Mouse (Mus musculus) ES-Bruce4 (cell line): Measurements from ENCODE around the gene Ddit4. TPM values are rescaled to one million over a fixed set of nuclear protein-coding genes. Genes with fewer than 3 reads are reported as not detected.

Experiments used
- H3K27ac ChIP-seq: 2 replicates; pipeline ENCODE4 v1.5.1; 2012; ENCODE audit warnings: low read length, inconsistent platforms; ENCODE audit not compliant: insufficient read depth
- H3K27me3 ChIP-seq: 2 replicates; pipeline ENCODE4 v1.6.1; 2012; ENCODE audit warnings: mild to moderate bottlenecking, low read length, inconsistent platforms; ENCODE audit not compliant: control insufficient read depth, poor library complexity, insufficient read depth, severe bottlenecking
- H3K36me3 ChIP-seq: 2 replicates; pipeline ENCODE4 v1.6.1; 2012; ENCODE audit warnings: inconsistent platforms, mild to moderate bottlenecking, low read length, moderate library complexity; ENCODE audit not compliant: control insufficient read depth, poor library complexity, insufficient read depth, severe bottlenecking
- H3K4me1 ChIP-seq: one replicate; pipeline ENCODE4 v1.8.1; 2011; ENCODE audit warnings: low read length; ENCODE audit not compliant: control insufficient read depth, insufficient read depth
- H3K4me3 ChIP-seq: 2 replicates; pipeline ENCODE4 v1.5.1; 2011; ENCODE audit warnings: low read depth, mild to moderate bottlenecking, low read length
- H3K9ac ChIP-seq: 2 replicates; pipeline ENCODE4 v1.6.1; 2012; ENCODE audit warnings: low read depth, mild to moderate bottlenecking, inconsistent platforms; ENCODE audit not compliant: poor library complexity, severe bottlenecking
- H3K9me3 ChIP-seq: replicated peaks from 2 replicates; pipeline ENCODE4 v1.6.1; 2012; ENCODE audit warnings: mild to moderate bottlenecking, low read length, inconsistent platforms; ENCODE audit not compliant: control insufficient read depth, poor library complexity, insufficient read depth, severe bottlenecking
- CTCF ChIP-seq: IDR thresholded peaks from one replicate; pipeline ENCODE4 v1.8.1; 2011; ENCODE audit warnings: low read depth, low read length
- EP300 ChIP-seq: IDR thresholded peaks from 2 replicates; pipeline ENCODE4 v1.6.1; 2011; ENCODE audit warnings: low read depth, low read length; ENCODE audit not compliant: insufficient read depth
- POLR2A ChIP-seq: IDR thresholded peaks from one replicate; pipeline ENCODE4 v1.8.1; 2011; ENCODE audit warnings: low read length; ENCODE audit not compliant: insufficient read depth
- polyA plus RNA-seq: library from polyadenylated mRNA; stranded (reverse); fragments of >200 nt; gene quantifications from 2 replicates; pipeline ENCODE4 v1.2.4, GENCODE M21; 2011; ENCODE audit warnings: low read depth; ENCODE audit not compliant: missing spikeins, insufficient read depth, insufficient read length

The Ddit4 gene
- polyA plus RNA-seq, 1 experiment = 172 TPM

- H3K36me3 ChIP-seq = peaks cover 13% of the 10 kb centered on the region
- no peaks in the 10 kb centered on the region for H3K27me3 ChIP-seq
- peaks cover 12% of the 10 kb centered on the region for H3K4me1 ChIP-seq
- peak overlapping the region; percentile 8 for H3K9ac ChIP-seq
- TF ChIP-seq EP300 (peak; percentile 98), POLR2A (no peak), CTCF (no peak)
- H3K27ac ChIP-seq = peak overlapping the region; percentile 34
- peak overlapping the region; percentile 25 for H3K4me3 ChIP-seq
- no peaks in the 10 kb centered on the region for H3K9me3 ChIP-seq
These were observed 1.3 kb upstream of the Ddit4 start for GRCm38 (mm10) chr10:59952781-59953563.

DNA sequence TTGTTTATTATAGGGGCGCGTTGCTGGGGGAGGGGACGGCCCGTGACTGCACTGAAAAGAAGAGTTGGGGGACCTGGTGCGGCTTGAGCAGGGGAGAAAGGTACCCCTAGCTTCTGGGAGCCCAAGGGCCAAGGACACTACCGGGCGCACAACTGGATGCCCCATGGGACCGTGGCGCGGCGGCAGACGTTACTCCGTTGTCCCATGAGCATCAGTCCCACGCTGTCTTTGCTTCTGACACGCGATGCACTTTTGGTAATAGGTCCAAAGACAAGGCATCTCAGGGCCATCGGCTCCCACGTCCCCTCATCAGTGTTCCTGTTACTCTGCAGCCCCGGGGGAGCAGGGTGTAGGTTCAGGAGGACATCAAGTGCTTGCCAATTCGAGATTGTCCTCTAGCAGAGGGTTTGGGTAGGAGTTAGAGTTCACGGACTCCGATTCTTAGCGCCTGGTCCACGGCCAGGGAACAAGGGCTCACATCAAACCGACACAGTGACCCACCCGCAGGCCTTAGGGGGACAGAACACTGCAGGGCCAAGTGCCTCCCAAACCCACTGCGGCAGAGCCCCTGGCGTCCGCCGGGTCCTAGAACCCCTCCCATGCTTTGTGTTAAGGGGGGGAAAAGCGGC lies 632 bp upstream of the Ddit4 start:
- peaks cover 12% of the 10 kb centered on the region for H3K4me1 ChIP-seq

DNA sequence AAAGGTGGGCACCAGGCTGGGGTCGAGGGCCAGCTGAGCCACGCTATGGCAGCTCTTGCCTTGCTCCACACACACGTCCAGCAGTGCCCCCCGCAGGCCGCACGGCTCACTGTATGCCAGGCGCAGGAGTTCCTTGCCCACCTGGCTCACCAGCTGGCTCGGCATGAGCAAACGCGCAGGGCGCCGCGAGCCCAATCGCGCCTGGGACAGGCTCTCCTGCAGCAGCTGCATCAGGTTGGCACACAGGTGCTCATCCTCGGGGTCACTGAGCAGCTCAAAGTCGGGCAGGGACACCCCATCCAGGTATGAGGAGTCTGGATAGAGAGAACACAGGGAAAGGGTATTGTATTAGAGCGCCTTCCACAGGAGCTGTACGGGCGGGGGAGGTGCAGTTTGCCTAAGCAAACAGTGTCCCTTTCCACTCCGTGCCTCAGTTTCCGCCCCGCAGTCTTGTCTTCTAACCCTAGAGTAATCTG lies 880 bp downstream of the Ddit4 start:
- peaks cover 7% of the 10 kb centered on the region for H3K4me1 ChIP-seq
- no peak overlapping the region for H3K27ac ChIP-seq
- TF ChIP-seq CTCF = peak; percentile 36
- TF ChIP-seq EP300 = 0 out of 2 replicates have a peak, but pooled peaks have one; percentile 36
- TF ChIP-seq POLR2A = no peak

More for the DNA sequence above, 632 bp upstream of the Ddit4 start:
- Histone ChIP-seq H3K4me3 (peak overlapping the region; percentile 67), H3K27me3 (no peaks in the 10 kb centered on the region), H3K27ac (peak overlapping the region; percentile 3; the same call in 1 of the 2 replicates), H3K36me3 (peaks cover 13% of the 10 kb centered on the region), H3K9ac (peak overlapping the region; percentile 8), H3K9me3 (no peaks in the 10 kb centered on the region)
- TF ChIP-seq CTCF (no peak), POLR2A (peak; percentile 35), EP300 (peak; percentile 62; the same call in 1 of the 2 replicates)

GRCm38 (mm10) chr10:59949783-59950605 lies 1.6 kb downstream of the Ddit4 start:
- H3K9me3 ChIP-seq = no peaks in the 10 kb centered on the region
- TF ChIP-seq POLR2A (no peak), CTCF (no peak), EP300 (no peak)
- peaks cover 5% of the 10 kb centered on the region for H3K4me1 ChIP-seq
- peak overlapping the region; percentile 76 for H3K4me3 ChIP-seq
- peaks cover 13% of the 10 kb centered on the region for H3K36me3 ChIP-seq
- H3K9ac ChIP-seq = peak overlapping the region; percentile 91
- H3K27me3 ChIP-seq = no peaks in the 10 kb centered on the region
- H3K27ac ChIP-seq = no peak overlapping the region

More for the DNA sequence above, 880 bp downstream of the Ddit4 start:
- no peaks in the 10 kb centered on the region for H3K9me3 ChIP-seq
- H3K9ac ChIP-seq = peak overlapping the region; percentile 91
- H3K4me3 ChIP-seq = peak overlapping the region; percentile 76
- H3K27me3 ChIP-seq = no peaks in the 10 kb centered on the region
- H3K36me3 ChIP-seq = peaks cover 13% of the 10 kb centered on the region

- H3K36me3 ChIP-seq = peaks cover 13% of the 10 kb centered on the region
- H3K9me3 ChIP-seq = no peaks in the 10 kb centered on the region
- peak overlapping the region; percentile 76 for H3K4me3 ChIP-seq
- H3K27ac ChIP-seq = no peak overlapping the region
- H3K4me1 ChIP-seq = peaks cover 5% of the 10 kb centered on the region
- TF ChIP-seq CTCF = no peak
- TF ChIP-seq POLR2A = no peak
- no peak for TF ChIP-seq EP300
- no peaks in the 10 kb centered on the region for H3K27me3 ChIP-seq
- H3K9ac ChIP-seq = peak overlapping the region; percentile 91; the same call in 1 of the 2 replicates
These were observed 2.4 kb downstream of the Ddit4 start for GRCm38 (mm10) chr10:59949255-59949648.
